Mouse (Mus musculus) spleen, adult 2 months (tissue): ENCODE measurements around the gene Gm20388.

Experiments used
- CTCF ChIP-seq: fragments of 200-500 bp; IDR thresholded peaks from 2 replicates; pipeline ENCODE4 v1.5.1; 2011; ENCODE audit warnings: mild to moderate bottlenecking, inconsistent platforms; ENCODE audit not compliant: insufficient read depth, insufficient read length, insufficient replicate concordance; ENCODE audit errors: extremely low read depth
- POLR2A ChIP-seq: fragments of 200-500 bp; IDR thresholded peaks from 2 replicates; pipeline ENCODE4 v1.6.1; 2011; ENCODE audit warnings: low read depth, low read length, inconsistent platforms

- TF ChIP-seq POLR2A (no peak), CTCF (no peak)
Measured at GRCm38 (mm10) chr8:122347811-122348552, 2437.3 kb downstream of the Gm20388 start.
